Mouse (Mus musculus) thymus, postnatal 25 days (tissue): Measurements from ENCODE around the gene Gadl1.

Source experiments
- DNase-seq: peaks from one replicate; pipeline ENCODE4 v3.0.0; 2022

The Gadl1 gene

DNA sequence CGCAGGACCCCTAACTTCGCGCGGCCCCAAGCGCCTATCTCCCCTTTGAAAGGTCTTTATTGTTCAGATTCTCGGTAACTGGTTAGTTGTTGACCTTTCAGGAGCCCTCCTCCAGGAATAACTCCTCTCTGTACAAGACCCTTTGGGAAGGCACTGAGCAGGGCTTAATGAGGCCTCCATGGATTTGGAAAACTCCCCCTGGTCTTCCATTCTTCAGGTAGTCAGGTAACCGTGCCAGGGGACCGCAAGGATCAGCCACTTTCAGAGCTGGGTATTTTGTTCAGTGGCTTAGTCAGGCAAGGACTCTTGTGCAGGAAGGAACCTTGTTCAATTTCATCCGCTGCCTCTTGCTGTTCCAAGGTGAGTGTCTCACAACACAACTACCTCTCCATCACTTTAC is at the start of gene Gadl1:
Gene Gadl1 (plus strand): TSS at position 301 of the 400 bp plus-strand sequence.
- no peak for DNase-seq

DNA sequence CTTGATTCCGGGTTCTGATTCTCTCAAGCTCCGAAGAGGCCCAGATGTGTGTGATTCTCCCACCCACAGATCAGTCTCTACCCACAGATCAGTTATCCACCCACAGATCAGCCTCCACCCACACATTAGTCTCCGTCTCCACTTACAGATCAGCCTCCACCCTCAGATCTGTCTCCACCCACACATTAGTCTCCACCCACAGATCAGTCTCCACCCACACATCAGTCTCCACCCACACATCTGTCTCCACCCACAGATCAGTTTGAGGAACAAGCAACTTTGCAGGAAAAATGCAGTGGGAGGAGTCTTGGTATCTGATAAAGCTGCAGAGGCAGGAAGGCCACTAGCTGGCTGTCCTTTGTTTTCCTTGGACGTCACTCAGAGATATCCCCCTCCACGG is 46.5 kb upstream of the Gadl1 start:
- no peak for DNase-seq

DNA sequence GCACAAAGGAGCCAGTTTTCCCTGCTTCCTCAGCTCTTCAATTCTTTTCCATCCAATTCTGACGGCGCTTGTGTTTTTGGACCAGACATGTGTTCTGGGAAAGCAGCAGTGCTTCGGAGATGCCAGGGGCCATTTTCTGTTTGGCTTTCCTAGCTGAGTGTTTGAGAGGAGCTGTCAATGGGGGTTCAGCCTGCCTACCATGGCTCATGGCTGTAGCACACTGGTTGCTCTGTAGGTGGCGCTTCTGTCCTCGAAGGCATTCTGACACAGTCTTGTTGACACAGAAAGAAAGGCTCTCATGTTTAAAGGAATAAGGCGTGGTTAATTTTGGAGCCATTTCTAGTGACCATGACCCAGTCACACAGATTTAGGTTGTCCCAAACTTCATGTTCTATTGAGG is 45.9 kb upstream of the Gadl1 start:
- DNase-seq, result peak; percentile 37

DNA sequence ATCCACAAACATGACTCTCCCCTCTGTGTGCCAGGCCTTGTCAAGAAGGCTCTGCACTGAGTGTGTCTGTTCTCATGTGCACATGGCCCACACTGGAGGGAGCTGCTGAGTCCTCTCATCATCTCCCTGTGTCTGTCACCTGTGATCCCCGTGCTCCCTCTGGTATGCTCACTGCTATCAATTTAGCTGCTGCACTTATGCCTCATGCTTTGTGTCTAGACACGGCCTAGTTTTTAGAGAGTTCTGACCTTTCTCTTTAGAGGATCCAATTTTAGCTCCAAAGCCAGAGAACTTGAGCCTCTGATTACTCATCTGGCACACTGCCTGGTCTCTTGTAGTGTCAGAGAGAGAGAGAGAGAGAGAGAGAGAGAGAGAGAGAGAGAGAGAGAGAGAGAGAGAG is 42.0 kb upstream of the Gadl1 start:
- DNase-seq, result no peak

- DNase-seq, result no peak
Measured at GRCm38 (mm10) chr9:115870168-115870567, 39.1 kb upstream of the Gadl1 start.

DNA sequence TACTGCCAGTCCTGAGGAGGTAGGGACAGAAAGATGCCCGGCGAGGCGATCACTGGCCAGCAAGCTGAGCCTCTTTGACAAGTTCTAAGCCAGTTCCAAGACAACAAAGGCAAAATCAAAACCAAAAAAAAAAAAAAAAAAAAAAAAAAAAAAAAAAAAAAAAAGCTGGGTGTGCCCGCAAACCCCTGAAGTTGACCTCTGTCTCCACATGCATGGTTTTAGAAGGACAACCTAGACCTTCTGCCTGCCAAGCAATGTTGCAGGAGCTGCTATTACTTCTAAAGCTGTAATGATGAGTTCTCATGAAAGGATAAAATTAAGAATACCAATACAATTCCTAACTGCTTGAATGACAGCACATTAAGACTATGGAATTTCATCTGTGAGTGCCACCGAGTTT is 38.6 kb upstream of the Gadl1 start:
- DNase-seq, result no peak

DNA sequence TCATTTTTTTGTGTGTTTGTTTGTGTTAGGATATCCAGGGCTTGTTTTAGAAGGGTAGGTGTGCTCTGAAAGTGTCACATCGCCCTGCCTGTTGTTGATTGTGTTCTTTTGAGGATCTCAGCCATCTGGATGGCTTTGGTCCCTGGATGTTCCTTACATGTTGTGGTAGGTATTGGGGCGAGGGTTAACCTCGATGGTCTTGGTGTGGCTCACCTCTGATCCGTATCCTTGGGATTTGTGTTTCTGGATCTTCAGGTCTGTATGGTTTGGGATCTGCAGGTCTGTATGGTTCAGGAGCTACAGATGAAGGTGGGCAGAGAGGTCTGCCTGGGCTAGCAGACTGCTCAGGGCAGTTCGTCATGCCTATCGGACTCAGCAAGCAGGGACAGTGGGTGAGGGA is 28.8 kb upstream of the Gadl1 start:
- DNase-seq, result no peak

DNA sequence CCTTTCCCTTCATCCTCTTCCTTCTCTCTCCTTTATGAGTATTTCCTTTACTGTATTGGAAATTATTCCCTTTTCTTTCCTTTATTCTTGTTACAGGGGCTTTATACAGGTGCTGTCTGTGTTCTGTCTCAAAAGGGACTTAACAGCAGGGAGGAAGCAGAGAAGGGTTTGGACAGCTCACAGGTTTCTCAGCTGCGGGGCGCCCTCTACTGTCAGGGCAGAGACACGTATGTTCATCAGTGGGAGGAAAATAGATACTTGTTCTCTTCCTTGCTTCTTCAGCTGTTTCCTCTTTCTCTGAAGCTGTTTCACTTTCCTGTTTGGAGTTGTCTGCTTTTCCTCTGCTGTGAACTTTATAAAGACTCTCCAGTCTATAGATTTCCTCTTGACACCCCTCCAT is 28.1 kb upstream of the Gadl1 start:
- DNase-seq, result peak; percentile 49

- no peak for DNase-seq
Measured at GRCm38 (mm10) chr9:115882627-115883200, 26.5 kb upstream of the Gadl1 start.

- no peak for DNase-seq
Measured at GRCm38 (mm10) chr9:115883413-115883812, 25.8 kb upstream of the Gadl1 start.

DNA sequence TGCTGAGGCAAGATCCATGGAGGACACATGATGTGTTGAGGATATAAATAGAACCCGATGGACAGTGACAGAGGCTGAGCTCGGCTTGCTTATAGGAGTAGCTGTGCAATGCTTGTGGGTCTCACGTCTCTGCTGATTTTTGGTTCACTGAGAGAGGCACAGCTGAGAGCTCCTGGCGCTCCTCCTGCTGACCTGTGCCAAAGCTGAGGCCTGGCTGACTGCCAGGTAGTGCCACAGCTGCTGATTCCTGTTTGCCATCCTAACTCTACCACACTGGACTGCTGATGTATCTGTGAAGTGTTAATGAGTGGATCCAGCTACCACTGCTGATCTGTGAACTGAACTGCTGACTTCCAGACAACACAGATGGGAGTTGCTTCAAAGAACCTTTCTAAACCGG is 21.7 kb upstream of the Gadl1 start:
- no peak for DNase-seq

GRCm38 (mm10) chr9:115893131-115893530 is 16.1 kb upstream of the Gadl1 start:
- DNase-seq, result no peak

- no peak for DNase-seq
Measured at GRCm38 (mm10) chr9:115893947-115894346, 15.3 kb upstream of the Gadl1 start.

DNA sequence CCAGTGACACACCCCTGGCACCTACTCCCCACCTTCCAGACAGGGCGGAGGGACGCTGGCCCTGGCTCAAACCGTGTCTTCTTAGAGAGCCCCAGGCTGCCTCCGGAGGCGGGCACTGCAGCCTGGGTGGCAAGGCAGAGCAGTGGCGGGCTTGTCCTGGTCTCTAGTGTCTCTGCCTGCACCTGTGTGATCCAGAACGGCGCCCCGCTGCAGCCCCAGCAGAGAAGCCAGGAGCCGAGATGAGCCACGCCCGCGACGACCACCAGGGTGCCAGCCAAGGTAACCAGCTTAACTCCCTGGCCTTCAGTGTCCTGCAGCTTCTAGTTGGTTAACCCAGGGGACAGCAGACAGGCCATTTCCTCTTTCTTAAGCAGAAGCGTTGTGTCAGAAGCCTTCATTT is 930 bp upstream of the Gadl1 start:
- no peak for DNase-seq

DNA sequence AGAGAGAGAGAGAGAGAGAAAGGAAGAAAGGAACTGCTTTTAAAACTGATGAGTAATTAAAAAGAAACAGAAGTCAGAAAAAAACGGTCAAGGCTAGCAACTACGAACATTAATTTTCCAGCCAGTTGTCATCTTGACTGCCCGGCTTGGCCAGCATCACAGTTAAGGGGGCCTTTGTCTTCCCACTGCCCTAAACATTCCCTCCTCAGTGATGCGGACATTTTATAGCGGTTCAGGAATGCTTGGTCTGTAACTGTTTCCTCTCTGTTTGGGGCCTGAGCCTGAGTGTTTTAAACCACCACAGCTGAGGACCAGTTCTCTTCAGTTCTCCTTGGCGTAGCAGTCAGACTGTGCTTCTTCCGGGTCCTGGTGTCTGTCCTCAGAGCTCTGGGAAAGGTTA is 4.8 kb downstream of the Gadl1 start:
- DNase-seq, result no peak

DNA sequence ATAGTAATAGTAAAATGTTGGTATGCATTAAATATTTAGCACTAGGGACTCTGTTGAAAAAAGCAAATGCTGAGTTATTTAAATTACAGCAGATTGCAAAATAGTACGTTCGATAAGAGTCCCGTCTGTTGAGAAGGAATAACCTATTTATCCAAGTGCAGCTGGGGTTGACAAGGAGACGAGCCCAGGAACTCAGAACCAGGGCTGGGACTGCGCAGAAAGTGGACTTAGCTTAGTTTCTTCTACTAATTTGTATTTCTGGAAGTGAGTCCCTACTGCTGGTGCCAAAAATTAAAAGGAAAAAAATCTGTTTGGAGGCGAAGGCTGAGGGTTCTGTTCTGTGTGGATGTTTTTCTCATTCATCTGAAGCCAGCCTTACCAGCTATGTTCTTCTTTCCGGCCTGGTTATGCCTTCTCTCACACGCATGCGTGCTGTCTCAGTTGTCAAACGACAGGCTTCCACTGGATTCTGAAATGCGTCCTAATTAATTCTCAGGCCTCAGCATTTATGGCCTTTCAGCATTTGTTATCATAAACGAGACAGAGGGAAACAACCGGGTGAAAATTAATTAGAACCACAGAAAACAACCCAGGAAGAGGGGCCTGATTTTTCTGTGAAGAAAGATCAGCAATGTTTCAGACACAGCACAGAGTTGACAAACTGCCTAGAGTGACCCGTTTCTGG is 6.5 kb downstream of the Gadl1 start:
- no peak for DNase-seq

- DNase-seq, result no peak
Measured at GRCm38 (mm10) chr9:115919736-115920135, 10.5 kb downstream of the Gadl1 start.

DNA sequence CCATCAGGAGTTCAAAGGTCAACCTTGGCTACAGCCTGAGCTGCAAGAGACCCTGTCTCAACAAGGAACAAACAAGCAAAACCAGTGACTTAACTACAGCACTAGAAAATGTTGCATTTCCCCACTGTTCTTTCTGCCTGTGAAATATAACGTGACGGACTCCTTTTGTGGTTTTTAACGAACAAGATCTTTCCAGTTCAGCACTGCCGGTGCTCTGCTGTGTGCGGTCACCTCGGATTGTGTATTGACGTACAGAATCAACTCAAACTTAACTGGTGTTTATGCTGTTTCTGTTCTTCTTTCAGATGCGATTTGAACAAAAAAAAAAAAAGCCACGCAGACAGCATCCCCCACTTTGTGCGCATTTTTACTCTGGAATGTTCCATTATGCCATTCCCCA is 13.4 kb downstream of the Gadl1 start:
- no peak for DNase-seq

DNA sequence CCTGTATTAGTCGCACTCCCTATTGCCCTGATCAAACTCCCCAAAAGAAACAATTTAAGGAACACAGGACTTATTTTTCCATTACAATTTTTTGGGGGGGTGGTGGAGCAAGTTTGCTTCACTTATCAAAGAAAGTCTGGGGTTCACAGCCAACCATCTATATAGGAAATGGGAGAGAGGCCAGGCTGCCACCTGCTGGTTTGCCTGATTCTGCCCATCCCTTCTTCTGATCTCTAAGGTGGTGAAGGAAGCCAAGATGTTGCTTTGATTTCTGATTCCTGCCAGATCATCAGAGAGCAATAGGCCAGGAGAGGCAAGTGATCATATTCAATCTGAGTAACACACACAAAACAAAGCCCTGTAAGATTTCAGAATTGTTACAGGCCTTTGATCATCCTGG is 14.8 kb downstream of the Gadl1 start:
- no peak for DNase-seq

DNA sequence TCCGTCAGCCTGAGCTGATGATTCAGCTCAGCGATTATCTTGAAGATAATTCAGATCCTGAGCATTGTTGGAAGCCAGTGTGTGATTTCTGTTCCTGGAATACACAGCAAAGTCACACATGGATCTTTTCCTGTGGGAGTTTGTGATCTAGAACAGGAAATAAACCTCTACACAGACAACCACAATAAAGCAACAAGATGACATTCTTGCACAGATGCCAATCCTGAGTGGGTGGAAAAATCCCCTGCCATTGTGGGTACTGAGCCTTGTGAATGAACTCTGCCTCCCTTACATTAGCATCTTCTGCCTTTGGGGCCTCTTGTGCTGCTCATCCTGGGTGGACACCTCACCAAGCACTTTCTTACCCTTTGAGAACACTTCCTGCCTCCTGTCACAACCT is 22.5 kb downstream of the Gadl1 start:
- DNase-seq, result no peak

- DNase-seq, result no peak
Measured at GRCm38 (mm10) chr9:115932741-115933140, 23.5 kb downstream of the Gadl1 start.

DNA sequence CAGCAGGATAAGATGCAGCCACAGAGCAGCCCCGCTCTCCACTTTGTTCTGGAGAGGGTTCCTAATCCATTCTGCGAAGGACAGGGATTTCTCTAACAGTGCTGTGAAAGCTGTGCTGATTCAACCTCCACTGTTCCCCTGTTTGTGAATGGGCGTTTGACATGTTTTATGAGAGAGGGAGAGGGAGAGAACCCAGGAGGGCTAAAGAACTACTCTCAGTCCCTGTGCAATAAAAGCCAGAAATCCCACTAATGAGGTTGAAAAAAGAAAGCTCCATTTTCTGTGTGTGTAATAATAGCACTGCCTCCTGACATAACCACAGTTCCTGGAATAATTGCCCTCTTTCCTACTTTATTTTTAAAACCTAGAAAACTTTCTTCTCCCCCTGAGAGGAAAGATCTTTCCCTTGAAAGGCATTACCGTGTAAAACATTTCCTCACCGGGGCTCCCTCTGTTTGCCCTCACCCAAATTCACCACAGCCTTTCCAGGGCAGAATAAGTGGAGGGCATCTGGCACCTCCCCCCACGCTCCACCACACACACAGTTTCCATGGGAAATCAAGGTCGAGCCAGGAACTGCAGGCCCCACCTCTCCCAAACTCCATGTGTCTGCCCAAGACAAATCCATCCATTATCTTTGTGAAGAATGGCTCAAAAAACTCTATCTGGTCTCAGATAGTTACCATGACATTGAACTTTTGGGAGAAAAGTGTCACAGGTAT is 24.1 kb downstream of the Gadl1 start:
- DNase-seq, result no peak

DNA sequence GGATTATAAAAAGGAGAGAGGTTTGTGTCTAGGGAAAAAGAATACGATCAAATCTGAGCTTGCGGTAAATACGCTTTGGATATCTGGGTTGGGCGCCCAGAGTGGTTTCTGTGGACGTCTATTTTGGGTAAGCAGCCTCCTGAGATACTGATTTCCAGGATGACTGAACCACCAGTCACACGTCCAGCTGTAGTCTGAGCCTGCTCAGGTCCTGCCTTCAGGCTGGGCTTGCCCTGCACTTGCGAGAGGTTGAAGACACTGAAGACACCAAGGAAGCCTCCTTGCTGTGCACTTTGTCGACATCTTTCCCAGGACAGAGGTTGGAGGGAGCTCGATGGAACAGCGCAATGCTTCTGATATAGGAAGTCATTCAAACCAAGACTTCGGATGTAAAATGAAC is 25.0 kb downstream of the Gadl1 start:
- no peak for DNase-seq

DNA sequence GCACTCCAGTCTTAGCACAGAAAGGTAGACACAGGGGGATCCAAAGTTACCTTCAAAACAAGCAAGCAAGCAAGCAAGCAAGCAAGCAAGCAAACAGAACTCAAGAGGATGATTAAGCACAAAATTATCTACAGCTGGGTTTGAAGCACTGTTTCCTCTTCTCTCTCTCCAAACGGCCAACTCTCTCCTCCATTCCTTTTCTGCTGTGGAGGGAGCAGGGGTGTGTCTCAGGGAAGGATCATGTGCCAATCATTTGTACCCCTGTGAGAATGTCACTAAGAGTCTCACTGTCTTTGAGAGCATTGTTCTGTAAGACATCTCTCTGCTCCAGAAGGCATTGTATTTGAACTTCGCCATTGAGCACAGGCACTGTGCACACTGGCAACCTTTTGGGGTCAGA is 27.1 kb downstream of the Gadl1 start:
- no peak for DNase-seq

- no peak for DNase-seq
Measured at GRCm38 (mm10) chr9:115937915-115938314, 28.7 kb downstream of the Gadl1 start.
